Mouse (Mus musculus): ENCODE measurements around the gene Nr6a1. TPM values are rescaled to one million over a fixed set of nuclear protein-coding genes. Genes with fewer than 3 reads are reported as not detected.
A peak's percentile ranks its signal among the peaks of the same experiment; 100 is the strongest.

The Nr6a1 gene
- total RNA-seq, 2 experiments from 2014 or later, result 0.51 to 0.92 TPM

- ATAC-seq (ENCODE audit: poor library complexity, severe bottlenecking), result no peak
Measured at GRCm38 (mm10) chr2:38785113-38785512, 142.4 kb downstream of the Nr6a1 start.

GRCm38 (mm10) chr2:38784396-38784795 lies 143.1 kb downstream of the Nr6a1 start:
- ATAC-seq (ENCODE audit: poor library complexity, severe bottlenecking), result no peak

DNA sequence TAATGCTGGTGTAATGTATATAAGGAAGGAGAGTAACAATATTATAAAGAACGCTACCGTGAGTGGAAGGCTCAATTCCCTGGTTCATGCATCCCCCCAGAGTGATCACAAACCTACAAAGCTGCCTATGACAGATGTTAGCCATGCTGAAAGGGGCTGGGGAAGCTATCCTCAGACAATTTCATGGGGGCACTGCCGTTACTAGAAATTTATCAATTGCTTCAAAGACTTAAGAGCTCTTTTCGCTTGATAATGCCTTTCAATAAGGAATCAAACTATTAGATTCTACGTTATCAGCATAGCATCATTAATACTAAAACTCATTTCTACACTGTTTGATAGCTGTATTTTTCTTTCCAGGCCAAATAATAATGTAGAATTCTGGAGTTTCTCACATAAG lies 144.1 kb downstream of the Nr6a1 start:
- ATAC-seq (ENCODE audit: poor library complexity, severe bottlenecking), result no peak

DNA sequence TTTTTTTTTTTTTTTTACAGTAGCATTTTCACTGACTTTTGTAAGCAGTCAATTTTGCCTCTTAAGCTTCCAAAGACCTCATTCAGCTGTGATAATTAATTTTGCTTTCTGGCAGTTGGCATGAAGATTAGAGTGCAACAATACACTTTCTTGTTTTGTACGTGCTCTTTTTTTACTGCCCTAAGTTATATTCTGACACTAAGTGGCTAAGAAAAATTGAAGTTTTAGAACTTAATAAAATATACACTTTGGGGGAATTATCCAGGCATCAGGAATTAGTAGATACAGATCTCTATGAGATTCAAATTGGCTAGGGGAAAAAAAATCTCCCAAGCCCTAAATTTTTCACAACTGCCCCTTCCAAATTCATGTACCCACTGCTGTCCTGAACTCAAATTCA lies 144.8 kb downstream of the Nr6a1 start:
- no peak for ATAC-seq (ENCODE audit: poor library complexity, severe bottlenecking)

GRCm38 (mm10) chr2:38781945-38782720 lies 145.4 kb downstream of the Nr6a1 start:
- no peak for ATAC-seq (ENCODE audit: poor library complexity, severe bottlenecking)

DNA sequence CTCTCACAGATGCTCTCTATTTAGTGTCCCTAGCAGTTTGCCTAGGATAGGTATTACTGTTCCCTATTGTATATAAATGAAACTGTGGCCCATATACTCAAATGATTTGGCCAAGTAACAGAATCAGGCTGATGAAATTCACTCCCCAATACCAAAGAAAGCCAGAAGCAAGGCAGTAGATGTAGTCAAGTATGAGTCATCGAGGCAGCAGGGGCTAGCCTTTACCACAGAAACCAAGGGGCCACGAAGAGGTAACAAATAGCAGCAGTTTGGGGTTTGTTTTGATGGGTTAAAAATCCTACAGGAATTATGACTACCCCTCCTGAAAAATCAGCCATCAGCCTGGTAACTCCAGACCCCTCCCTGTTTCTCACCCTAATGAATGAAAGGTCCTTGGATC lies 147.5 kb downstream of the Nr6a1 start:
- ATAC-seq (ENCODE audit: poor library complexity, severe bottlenecking), result no peak

- no peak for ATAC-seq (ENCODE audit: poor library complexity, severe bottlenecking)
Measured at GRCm38 (mm10) chr2:38777326-38777725, 150.2 kb downstream of the Nr6a1 start.

- ATAC-seq (ENCODE audit: poor library complexity, severe bottlenecking), result no peak
Measured at GRCm38 (mm10) chr2:38774936-38775335, 152.6 kb downstream of the Nr6a1 start.

- no peak for ATAC-seq (ENCODE audit: poor library complexity, severe bottlenecking)
Measured at GRCm38 (mm10) chr2:38771478-38771797, 156.1 kb downstream of the Nr6a1 start.

- ATAC-seq (ENCODE audit: poor library complexity, severe bottlenecking), result no peak
Measured at GRCm38 (mm10) chr2:38770772-38771477, 156.6 kb downstream of the Nr6a1 start.

DNA sequence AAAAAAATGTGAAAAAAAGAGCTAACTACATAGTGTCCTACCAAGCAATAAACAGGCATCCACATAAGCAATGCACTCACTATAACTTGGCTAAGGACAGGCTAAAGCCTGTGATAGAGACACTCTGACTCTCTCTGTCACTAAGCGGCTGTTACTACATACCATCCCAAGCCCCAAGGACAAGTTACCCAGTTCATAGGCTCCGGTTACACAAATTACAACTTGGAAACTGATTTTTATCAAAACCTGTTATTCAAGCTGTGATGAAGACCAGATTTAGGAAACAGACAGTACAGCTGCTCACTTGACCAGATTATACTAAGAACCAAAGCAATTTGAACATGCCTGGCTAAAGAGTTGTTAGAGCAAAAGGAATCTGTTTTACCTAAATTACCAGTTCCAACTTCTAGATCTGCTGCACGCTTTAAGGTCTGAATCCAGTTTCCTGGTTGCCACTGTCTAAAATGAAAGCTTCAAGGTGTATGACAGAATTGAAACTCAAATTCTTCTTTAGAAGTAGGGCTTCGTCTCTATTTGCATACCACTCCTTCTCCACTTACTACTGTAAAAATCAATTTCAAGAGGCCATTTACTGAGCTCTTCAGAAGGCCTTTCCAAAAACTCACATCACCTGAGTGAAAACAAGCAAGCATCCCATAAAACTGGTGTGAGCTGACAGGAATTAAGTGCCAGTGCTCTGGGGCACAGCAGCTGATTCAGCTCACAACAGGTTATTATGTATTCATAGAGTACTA lies 160.1 kb downstream of the Nr6a1 start:
- ATAC-seq (ENCODE audit: poor library complexity, severe bottlenecking), result no peak

DNA sequence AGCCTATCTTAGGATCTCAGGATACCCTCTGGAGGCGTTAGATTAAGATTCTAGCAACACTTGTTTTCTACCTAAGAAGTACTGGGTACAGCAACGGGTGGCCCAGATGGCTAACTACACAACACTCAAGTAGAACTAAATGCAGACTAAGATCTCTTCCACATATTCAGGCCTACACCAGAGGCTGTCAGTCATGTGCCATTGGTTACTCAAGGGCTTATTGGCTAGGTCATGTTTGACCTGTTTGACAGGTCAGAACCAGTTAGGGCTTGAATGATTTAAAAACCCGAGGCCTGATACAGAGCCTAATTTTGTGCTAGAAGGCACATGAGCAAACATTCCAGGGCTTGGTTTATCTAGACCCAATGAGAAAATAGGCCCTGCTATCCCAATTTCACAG lies 187.6 kb downstream of the Nr6a1 start:
- ATAC-seq (ENCODE audit: poor library complexity, severe bottlenecking), result no peak

- peak; percentile 47; the same call in 1 of the 2 replicates for ATAC-seq (ENCODE audit: poor library complexity, severe bottlenecking)
Measured at GRCm38 (mm10) chr2:38739410-38739809, 188.1 kb downstream of the Nr6a1 start.

- no peak for ATAC-seq (ENCODE audit: poor library complexity, severe bottlenecking)
Measured at GRCm38 (mm10) chr2:38738601-38739301, 188.7 kb downstream of the Nr6a1 start.

GRCm38 (mm10) chr2:38735740-38736139 lies 191.7 kb downstream of the Nr6a1 start:
- ATAC-seq (ENCODE audit: poor library complexity, severe bottlenecking), result no peak

GRCm38 (mm10) chr2:38734721-38735120 lies 192.8 kb downstream of the Nr6a1 start:
- no peak for ATAC-seq (ENCODE audit: poor library complexity, severe bottlenecking)

DNA sequence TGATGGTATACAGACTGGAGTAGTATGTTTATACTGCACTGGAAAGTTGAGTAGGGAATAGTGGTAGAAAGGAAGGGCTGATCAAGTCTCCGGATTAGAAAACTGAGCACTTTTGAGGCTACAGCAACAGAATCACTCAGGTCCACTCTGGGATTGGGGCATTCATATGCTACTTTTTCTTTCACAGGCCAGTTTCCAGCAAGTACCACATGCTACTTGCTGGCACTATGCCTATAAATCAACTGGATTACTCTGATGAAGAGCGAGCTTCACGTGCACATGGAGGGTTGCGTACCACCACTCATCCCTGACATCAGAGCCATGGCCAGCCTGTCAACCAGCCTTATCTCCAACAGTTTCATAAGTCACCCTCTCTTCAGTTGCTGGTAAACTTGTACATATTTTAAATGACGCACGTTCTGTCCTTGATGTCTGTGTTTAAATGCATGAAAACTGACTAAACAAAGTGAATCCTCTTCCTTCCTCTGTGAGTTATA lies 197.1 kb downstream of the Nr6a1 start:
- no peak for ATAC-seq (ENCODE audit: poor library complexity, severe bottlenecking)

- no peak for ATAC-seq (ENCODE audit: poor library complexity, severe bottlenecking)
Measured at GRCm38 (mm10) chr2:38725427-38725826, 202.1 kb downstream of the Nr6a1 start.

GRCm38 (mm10) chr2:38723378-38723777 lies 204.1 kb downstream of the Nr6a1 start:
- no peak for ATAC-seq (ENCODE audit: poor library complexity, severe bottlenecking)

- ATAC-seq (ENCODE audit: poor library complexity, severe bottlenecking), result no peak
Measured at GRCm38 (mm10) chr2:38722076-38722475, 205.4 kb downstream of the Nr6a1 start.

GRCm38 (mm10) chr2:38720661-38721060 lies 206.8 kb downstream of the Nr6a1 start:
- no peak for ATAC-seq (ENCODE audit: poor library complexity, severe bottlenecking)

All from megakaryocyte, adult 5-6 weeks (primary cell).